Mouse (Mus musculus) heart, embryonic 11.5 days (tissue): ENCODE results near the gene Arhgap21. TPM values are rescaled to one million over a fixed set of nuclear protein-coding genes. Genes with fewer than 3 reads are reported as not detected.

ENCODE experiments used
- ATAC-seq: fragments of 200-750 bp; cut with Nextera tagmentation; replicated peaks from 2 replicates; pipeline ENCODE4 v1.8.0; 2017; ENCODE audit warnings: moderate library complexity; ENCODE audit not compliant: insufficient number of reproducible peaks, low FRiP score, low TSS enrichment
- H3K27ac ChIP-seq: fragments of 300-500 bp; sonication (generic); 2 replicates; pipeline ENCODE4 v1.5.1; 2014; ENCODE audit warnings: mild to moderate bottlenecking, low read depth, low read length
- H3K27me3 ChIP-seq: fragments of 300-500 bp; sonication (generic); 2 replicates; pipeline ENCODE4 v1.6.1; 2014; ENCODE audit warnings: mild to moderate bottlenecking, low read length, mixed read lengths; ENCODE audit not compliant: control insufficient read depth, insufficient read depth
- H3K36me3 ChIP-seq: fragments of 300-500 bp; sonication (generic); 2 replicates; pipeline ENCODE4 v1.6.1; 2014; ENCODE audit warnings: mild to moderate bottlenecking, low read length, moderate library complexity, mixed read lengths; ENCODE audit not compliant: control insufficient read depth, insufficient read depth
- H3K4me1 ChIP-seq: fragments of 300-500 bp; sonication (generic); 2 replicates; pipeline ENCODE4 v1.6.1; 2014; ENCODE audit warnings: low read length; ENCODE audit not compliant: control insufficient read depth, insufficient read depth
- H3K4me2 ChIP-seq: fragments of 300-500 bp; sonication (generic); 2 replicates; pipeline ENCODE4 v1.6.1; 2014; ENCODE audit warnings: mild to moderate bottlenecking, moderate library complexity
- H3K4me3 ChIP-seq: fragments of 300-500 bp; sonication (generic); 2 replicates; pipeline ENCODE4 v1.5.1; 2014; ENCODE audit warnings: low read depth, low read length
- H3K9ac ChIP-seq: fragments of 300-500 bp; sonication (generic); 2 replicates; pipeline ENCODE4 v1.6.1; 2014; ENCODE audit warnings: mild to moderate bottlenecking, low read depth, low read length, moderate library complexity
- H3K9me3 ChIP-seq: fragments of 300-500 bp; sonication (generic); replicated peaks from 2 replicates; pipeline ENCODE4 v1.6.1; 2016; ENCODE audit warnings: low read length; ENCODE audit not compliant: control insufficient read depth
- WGBS: fragments of 180-500 bp; shearing (Covaris S2); extraction: QIAGEN DNeasy Blood & Tissue Kit; methylation state at CpG from one replicate; pipeline ENCODE4 v1.1.7; 2014; ENCODE audit not compliant: insufficient replicate concordance; 5-methylcytosine and 5-hydroxymethylcytosine counted together
- polyA plus RNA-seq: library from polyadenylated mRNA; unstranded; fragments of >200 nt; fragmentation: Nextera tagmentation; extraction: Ambion mirVana; gene quantifications from 2 replicates; pipeline ENCODE4 v1.2.1, GENCODE M21; 2014

Arhgap21 gene
- polyA plus RNA-seq, 1 experiment from 2014 or later = 19.3 TPM

- WGBS = 74% methylated on average over 3 of the region's 3 CpGs
These were observed 136.9 kb downstream of the Arhgap21 start for GRCm38 (mm10) chr2:20831608-20832406.

DNA sequence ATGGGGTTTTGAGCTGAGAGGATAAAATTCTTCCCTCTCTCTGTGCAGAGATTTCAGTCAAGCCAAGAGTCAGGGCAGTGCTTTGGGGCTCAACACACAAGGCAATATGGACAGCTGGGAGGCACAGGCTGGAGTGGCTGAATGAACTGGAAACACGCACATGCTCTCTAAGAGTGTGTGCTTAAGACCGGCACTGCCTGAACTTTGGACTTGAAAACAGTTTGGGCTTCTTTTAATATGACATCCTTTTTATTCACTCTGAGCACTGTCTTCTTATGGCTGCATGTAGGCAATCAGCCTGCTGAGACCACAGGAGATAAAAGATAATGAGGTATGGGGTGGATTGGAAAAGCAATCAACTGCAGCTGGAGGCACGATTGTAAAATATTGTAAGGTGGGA, 137.8 kb downstream of the Arhgap21 start:
- 73% methylated on average over 3 of the region's 3 CpGs for WGBS
- no peak overlapping the region for H3K4me3 ChIP-seq
- no peak overlapping the region for H3K9ac ChIP-seq
- H3K4me1 ChIP-seq = no peaks in the 10 kb centered on the region
- H3K36me3 ChIP-seq = no peaks in the 10 kb centered on the region
- H3K4me2 ChIP-seq = no peak overlapping the region
- H3K27ac ChIP-seq = no peak overlapping the region
- H3K27me3 ChIP-seq = no peaks in the 10 kb centered on the region
- H3K9me3 ChIP-seq = no peaks in the 10 kb centered on the region
- ATAC-seq = no peak

More at GRCm38 (mm10) chr2:20831608-20832406, 136.9 kb downstream of the Arhgap21 start:
- no peak overlapping the region for H3K4me3 ChIP-seq
- no peaks in the 10 kb centered on the region for H3K4me1 ChIP-seq
- no peaks in the 10 kb centered on the region for H3K9me3 ChIP-seq
- no peak overlapping the region for H3K4me2 ChIP-seq
- H3K27me3 ChIP-seq = no peaks in the 10 kb centered on the region
- no peak overlapping the region for H3K9ac ChIP-seq
- H3K27ac ChIP-seq = no peak overlapping the region
- H3K36me3 ChIP-seq = no peaks in the 10 kb centered on the region
- ATAC-seq = no peak

- no peak overlapping the region for H3K4me3 ChIP-seq
- no peak overlapping the region for H3K9ac ChIP-seq
- H3K4me2 ChIP-seq = no peak overlapping the region
- H3K27me3 ChIP-seq = no peaks in the 10 kb centered on the region
- no peaks in the 10 kb centered on the region for H3K9me3 ChIP-seq
- H3K4me1 ChIP-seq = no peaks in the 10 kb centered on the region
- no peak overlapping the region for H3K27ac ChIP-seq
- H3K36me3 ChIP-seq = no peaks in the 10 kb centered on the region
- ATAC-seq = no peak
These were observed 142.4 kb downstream of the Arhgap21 start for GRCm38 (mm10) chr2:20826258-20826657.

DNA sequence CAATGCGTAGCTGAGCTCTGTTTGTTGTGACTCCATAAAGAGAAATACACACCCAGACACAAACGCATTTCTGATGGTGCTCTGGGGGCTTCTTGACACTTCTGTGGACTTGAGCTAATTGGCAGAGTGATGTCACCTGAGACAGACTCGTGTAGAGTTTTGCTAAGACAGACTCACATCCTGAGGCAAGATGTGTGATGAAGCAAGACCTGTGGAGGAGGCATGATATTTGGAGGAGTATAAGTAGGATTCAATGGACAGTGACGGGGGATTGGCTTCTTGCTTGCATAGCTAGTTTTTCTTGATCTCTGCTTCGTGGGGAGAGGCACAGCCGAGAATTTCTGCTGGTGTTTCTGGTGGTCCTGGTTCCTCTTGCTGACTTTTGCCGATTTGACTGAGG, 150.5 kb downstream of the Arhgap21 start:
- no peak overlapping the region for H3K9ac ChIP-seq
- H3K27me3 ChIP-seq = no peaks in the 10 kb centered on the region
- H3K27ac ChIP-seq = no peak overlapping the region
- no peaks in the 10 kb centered on the region; the same call in 1 of the 2 replicates for H3K9me3 ChIP-seq
- H3K4me2 ChIP-seq = no peak overlapping the region
- no peak overlapping the region for H3K4me3 ChIP-seq
- 70% methylated on average over 7 of the region's 7 CpGs for WGBS
- no peaks in the 10 kb centered on the region for H3K36me3 ChIP-seq
- H3K4me1 ChIP-seq = no peaks in the 10 kb centered on the region
- ATAC-seq = no peak

DNA sequence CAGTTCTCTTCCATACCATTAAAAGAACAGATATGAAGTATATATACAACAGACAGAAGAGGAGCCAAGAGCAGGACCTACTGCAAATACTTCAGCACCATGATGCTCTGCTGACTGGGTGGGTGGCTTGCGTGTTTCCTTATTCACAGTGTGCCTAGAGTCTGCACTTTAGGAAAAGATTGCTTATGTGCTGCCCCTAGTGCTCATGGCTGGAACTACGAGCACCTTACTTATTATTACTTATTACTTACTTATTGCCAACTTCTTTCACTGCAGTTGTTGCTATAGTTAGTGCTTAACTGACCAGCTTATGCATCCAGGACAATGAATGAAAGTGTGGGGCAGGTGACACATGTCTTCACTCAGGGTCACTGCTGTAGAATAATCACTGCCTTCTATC, 154.7 kb downstream of the Arhgap21 start:
- no peaks in the 10 kb centered on the region for H3K27me3 ChIP-seq
- WGBS = 78% methylated on average over 2 of the region's 2 CpGs
- no peaks in the 10 kb centered on the region for H3K4me1 ChIP-seq
- H3K27ac ChIP-seq = no peak overlapping the region
- H3K9ac ChIP-seq = no peak overlapping the region
- no peak for ATAC-seq
- H3K4me2 ChIP-seq = no peak overlapping the region
- H3K36me3 ChIP-seq = no peaks in the 10 kb centered on the region
- H3K9me3 ChIP-seq = no peaks in the 10 kb centered on the region; the same call in 1 of the 2 replicates
- no peak overlapping the region for H3K4me3 ChIP-seq

GRCm38 (mm10) chr2:20811506-20811905, 157.2 kb downstream of the Arhgap21 start:
- no peak for ATAC-seq
- no peaks in the 10 kb centered on the region for H3K4me1 ChIP-seq
- H3K27ac ChIP-seq = no peak overlapping the region
- 68% methylated on average over 8 of the region's 8 CpGs for WGBS
- no peak overlapping the region for H3K4me2 ChIP-seq
- H3K36me3 ChIP-seq = no peaks in the 10 kb centered on the region; the same call in 1 of the 2 replicates
- H3K27me3 ChIP-seq = no peaks in the 10 kb centered on the region
- H3K9ac ChIP-seq = no peak overlapping the region
- H3K9me3 ChIP-seq = no peaks in the 10 kb centered on the region; the same call in 1 of the 2 replicates
- no peak overlapping the region for H3K4me3 ChIP-seq

- Histone ChIP-seq H3K4me3 (no peak overlapping the region), H3K27ac (no peak overlapping the region), H3K27me3 (no peaks in the 10 kb centered on the region), H3K9ac (no peak overlapping the region), H3K4me1 (no peaks in the 10 kb centered on the region), H3K9me3 (no peaks in the 10 kb centered on the region), H3K4me2 (no peak overlapping the region), H3K36me3 (no peaks in the 10 kb centered on the region)
- no peak for ATAC-seq
- 73% methylated on average over 8 of the region's 8 CpGs for WGBS
These were observed 167.3 kb downstream of the Arhgap21 start for GRCm38 (mm10) chr2:20801236-20801890.
